Mouse (Mus musculus) adrenal gland, adult 8-10 months (tissue): ENCODE measurements around the gene Trim45. TPM values are rescaled to one million over a fixed set of nuclear protein-coding genes. Genes with fewer than 3 reads are reported as not detected.

ENCODE experiments used
- DNase-seq: peaks from one replicate; pipeline ENCODE4 v3.0.0; 2022
- total RNA-seq, 4 experiments: library from RNA; stranded (reverse); gene quantifications; 2 replicates each; pipeline ENCODE4 v1.2.4; 2022

The Trim45 gene
- total RNA-seq, 4 experiments from 2014 or later, result 4.6 to 5.4 (median 5.2) TPM

GRCm38 (mm10) chr3:100931332-100932076 lies 9.5 kb downstream of the Trim45 start:
- no peak for DNase-seq

GRCm38 (mm10) chr3:100932077-100932944 lies 10.3 kb downstream of the Trim45 start:
- no peak for DNase-seq

GRCm38 (mm10) chr3:100935521-100935920 lies 13.5 kb downstream of the Trim45 start:
- no peak for DNase-seq

DNA sequence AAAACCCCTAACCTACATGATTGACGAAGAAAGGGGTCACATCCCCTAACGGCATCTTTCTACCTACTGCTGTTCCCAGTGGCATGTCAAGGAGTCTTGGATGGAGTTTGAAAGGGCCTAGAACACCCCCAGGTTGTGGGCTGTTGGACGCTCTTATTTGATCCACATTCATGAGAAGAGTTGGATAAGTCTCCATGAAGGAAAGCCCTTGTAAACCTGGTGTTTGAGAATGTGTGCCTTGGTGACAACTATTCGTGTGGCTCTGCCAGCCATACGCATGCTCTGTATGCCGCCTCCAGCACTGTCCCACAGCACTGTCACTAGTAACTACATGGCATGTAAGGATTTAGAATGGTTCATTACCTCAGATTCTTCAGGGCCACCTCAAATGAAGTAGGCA lies 14.2 kb downstream of the Trim45 start:
- no peak for DNase-seq

GRCm38 (mm10) chr3:100938211-100938610 lies 16.2 kb downstream of the Trim45 start:
- no peak for DNase-seq

DNA sequence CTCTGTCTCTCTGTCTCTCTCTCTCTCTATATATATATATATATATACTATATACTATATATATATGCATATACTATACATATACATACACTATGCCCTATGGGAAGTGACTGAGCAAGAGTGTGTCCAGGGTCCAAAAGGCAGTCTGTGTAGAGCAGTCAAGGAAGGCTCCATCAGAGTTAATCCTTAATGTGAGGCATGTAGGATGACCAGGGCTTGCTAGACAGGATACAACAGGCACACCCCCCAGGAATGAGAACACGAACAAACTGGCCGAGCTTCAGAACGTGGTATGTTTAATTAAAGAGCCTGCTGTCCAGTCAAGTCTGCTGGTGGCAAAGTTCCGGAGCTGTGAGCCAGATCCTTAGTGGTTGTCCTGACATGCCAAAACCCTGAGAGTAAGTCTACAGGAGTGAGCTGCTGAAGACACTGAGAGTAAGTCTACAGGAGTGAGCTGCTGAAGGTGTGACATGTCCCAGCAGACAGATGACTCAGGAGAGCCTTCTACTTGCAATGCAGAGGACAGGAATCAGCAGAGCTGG lies 18.6 kb downstream of the Trim45 start:
- DNase-seq, result no peak

GRCm38 (mm10) chr3:100947286-100947685 lies 25.3 kb downstream of the Trim45 start:
- peak; percentile 43 for DNase-seq

- no peak for DNase-seq
These were observed 29.5 kb downstream of the Trim45 start for GRCm38 (mm10) chr3:100951531-100951930.

DNA sequence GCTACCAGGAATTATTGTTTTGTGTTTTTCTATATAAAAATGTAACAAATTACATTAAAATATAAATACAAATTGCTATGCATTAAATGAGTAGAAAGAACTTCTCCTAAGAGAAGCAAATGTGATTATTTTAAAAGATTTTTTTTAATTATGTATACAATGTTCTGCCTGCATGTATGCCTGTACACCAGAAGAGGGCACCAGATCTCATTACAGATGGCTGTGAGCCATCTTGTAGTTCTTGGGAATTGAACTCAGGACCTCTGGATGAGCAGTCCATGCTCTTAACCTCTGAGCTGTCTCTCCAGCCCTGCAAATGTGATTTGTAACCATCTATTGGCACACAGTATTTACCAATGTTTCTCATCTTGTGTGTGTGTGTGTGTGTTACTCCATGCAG lies 32.6 kb downstream of the Trim45 start:
- DNase-seq, result no peak

- no peak for DNase-seq
These were observed 39.0 kb downstream of the Trim45 start for GRCm38 (mm10) chr3:100961007-100961406.

DNA sequence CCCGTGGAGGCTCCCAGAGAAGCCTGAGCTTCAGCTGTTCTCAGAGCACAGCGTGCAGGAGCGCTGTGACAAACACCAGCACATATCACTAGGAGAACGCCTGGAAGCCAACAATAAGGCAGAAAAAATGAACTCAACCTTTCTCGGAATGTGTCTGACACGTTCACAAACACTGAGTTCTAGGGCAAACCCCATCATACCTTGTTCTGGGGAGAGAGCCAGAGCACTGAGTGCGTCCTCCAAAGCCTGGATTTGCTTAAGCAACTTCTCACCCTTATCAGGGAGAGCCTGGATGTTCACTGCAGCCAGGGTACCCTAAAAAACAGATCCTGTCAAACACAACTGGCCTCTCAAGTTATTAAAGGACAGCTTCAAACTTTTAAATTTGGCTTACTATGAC lies 39.5 kb downstream of the Trim45 start:
- DNase-seq, result no peak

DNA sequence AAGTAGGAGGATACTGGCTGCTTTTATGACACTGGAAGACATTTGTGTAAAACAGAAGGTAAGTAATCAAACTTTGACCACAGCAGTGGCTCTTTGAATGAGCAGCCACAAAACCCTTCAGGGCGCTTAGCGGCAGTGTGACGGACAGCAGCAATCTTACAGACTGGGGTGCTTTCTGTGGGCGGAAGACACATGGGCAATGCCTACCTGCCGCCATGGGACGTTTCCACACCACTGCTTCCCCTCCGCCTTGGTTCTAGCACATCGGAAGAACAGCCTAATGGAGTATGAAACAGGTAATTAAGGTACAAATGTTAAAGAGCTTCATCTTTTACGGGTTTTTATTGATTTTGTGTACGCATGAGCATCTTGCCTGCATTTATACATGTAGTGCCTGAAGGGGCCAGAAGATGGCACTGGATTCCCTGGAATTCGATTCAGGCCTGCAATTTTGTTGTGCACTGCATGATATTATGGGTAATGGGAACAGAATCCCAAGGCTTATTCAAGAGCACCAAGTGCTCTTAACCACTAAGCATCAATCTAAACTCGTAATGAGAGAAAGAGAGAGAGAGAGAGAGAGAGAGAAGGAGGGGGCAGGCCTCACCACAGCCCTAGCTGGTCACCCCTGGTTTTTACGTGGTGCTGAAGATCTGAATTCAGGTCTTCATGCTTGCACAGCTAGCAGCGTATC lies 42.0 kb downstream of the Trim45 start:
- no peak for DNase-seq

GRCm38 (mm10) chr3:100969176-100969917 lies 47.3 kb downstream of the Trim45 start, which contains the start of gene Ttf2:
Gene Ttf2, minus strand, starts transcription at chr3:100969663.
- peak; percentile 91 for DNase-seq

DNA sequence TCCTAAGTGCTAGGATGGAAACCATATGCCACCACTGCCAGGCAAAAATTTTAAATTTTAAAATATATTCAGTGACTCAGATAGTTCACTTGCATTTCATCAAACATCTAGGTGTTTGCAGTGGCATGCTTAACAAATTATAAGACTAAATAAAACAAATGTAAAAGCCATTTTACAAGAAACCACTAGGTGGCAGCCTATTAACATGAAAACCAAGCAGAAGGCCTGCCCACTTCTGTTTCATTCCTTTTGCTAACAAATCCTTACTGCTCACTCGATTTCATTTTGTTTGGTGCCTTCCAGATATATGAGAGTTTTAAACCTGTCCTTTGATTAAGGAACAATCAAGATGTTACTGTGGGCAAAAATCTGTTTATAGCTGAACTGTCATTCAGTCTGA lies 51.9 kb downstream of the Trim45 start:
- DNase-seq, result no peak

- DNase-seq, result no peak
These were observed 57.3 kb downstream of the Trim45 start for GRCm38 (mm10) chr3:100979290-100979689.

Other genes starting within 250 kb of the Trim45 start
- gene Man1a2, start 236.7 kb upstream of the Trim45 start, total RNA-seq, result 100 to 1,000 TPM in 3 of 4 experiments, 10 to 100 TPM in 1; 99.9 to 119 (median 108) TPM
- under 1 TPM in 2 of 4 experiments, not detected in 2; 0.10 to 0.20 TPM for gene Vtcn1, start 96.7 kb upstream of the Trim45 start, total RNA-seq
- 10 to 100 TPM; 10.5 to 14.8 (median 13.8) TPM for gene Ttf2, start 47.5 kb downstream of the Trim45 start, total RNA-seq
- under 1 TPM; 0.19 to 0.46 (median 0.34) TPM for gene Cd101, start 107.4 kb downstream of the Trim45 start, total RNA-seq
- gene Ptgfrn, start 188.1 kb downstream of the Trim45 start, total RNA-seq, result 10 to 100 TPM; 32.1 to 51.5 (median 39.7) TPM